Mouse (Mus musculus) neutrophil, adult 5-6 weeks (primary cell): Measurements from ENCODE around the gene Pwp1. TPM values are rescaled to one million over a fixed set of nuclear protein-coding genes. Genes with fewer than 3 reads are reported as not detected.

ENCODE experiments used
- total RNA-seq: library from RNA; stranded (forward); fragments of 200-1000 nt; gene quantifications from 2 replicates; pipeline ENCODE4 v1.2.3, GENCODE M21; 2017

Gene Pwp1
- total RNA-seq, 1 experiment from 2014 or later = 21.2 TPM

Other genes with a start within 250 kb of the Pwp1 start
- gene Prdm4, start 87.6 kb downstream of the Pwp1 start, total RNA-seq = 36.5 and 50.2 TPM in 2 replicates
- 1.4 TPM in 1 of 2 replicates, not detected in the other for gene Ascl4, start 98.2 kb downstream of the Pwp1 start, total RNA-seq
- 107 and 115 TPM in 2 replicates for gene Rtcb, start 128.3 kb downstream of the Pwp1 start, total RNA-seq
- not detected in 2 replicates for gene Bpifc, start 182.4 kb downstream of the Pwp1 start, total RNA-seq
- 20.7 and 22.0 TPM in 2 replicates for gene Fbxo7, start 192.5 kb downstream of the Pwp1 start, total RNA-seq